Mouse (Mus musculus): ENCODE measurements around the gene Evx2. TPM values are rescaled to one million over a fixed set of nuclear protein-coding genes. Genes with fewer than 3 reads are reported as not detected.

Gene Evx2
- total RNA-seq, 2 experiments from 2014 or later: not detected

DNA sequence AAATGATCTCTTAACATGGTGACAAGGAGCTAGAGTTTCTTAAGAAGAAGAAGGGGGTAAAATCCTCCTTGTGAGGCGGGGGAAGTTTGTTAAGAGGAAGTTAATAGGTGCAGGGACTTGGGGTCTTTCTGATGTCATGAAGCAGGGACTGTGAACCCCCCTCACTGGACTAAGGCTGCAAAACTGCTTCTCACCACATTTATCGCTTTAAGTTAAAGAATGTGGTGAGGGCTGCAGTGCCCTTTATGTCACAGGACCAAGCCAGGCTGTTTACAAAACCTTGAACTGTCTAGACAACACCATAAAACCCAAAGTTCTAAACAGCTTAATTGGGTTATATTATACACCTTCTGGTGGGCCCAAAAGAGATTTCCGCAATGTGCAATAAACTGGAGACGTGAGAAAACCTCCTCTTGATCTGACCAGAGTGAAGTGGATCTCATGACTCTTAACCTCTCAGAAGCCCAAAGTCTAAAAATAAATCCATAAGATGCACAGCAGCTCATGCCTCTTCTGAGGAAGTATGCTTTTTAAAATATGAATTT, 25.8 kb upstream of the Evx2 start:
- H3K4me3 ChIP-seq: no peak overlapping the region
- intact Hi-C loops (cut with DNase I): no loop called here
- H3K27ac ChIP-seq: no peak overlapping the region
- no peak for DNase-seq
- no peak for TF ChIP-seq CTCF (IDR thresholded peaks at IDR 0.05)

DNA sequence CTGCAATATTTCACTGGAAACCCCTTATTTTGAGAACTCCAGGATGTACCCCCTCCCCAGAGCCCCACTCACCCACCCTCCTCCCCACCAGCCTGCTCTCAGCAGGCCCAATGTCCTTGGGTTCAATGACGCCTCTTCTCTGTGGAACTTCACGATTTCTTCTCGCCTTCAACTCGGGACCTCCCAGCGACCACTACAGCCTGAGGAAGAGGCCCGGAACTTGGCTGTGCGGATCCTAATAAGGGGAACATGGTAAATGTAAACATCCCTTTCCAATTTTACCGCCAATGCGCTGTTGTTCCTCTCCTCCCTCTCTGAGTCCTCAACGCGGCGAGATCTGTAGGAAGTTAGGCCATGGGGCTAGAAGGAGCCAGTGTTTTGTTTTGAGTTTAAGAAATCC, 24.7 kb upstream of the Evx2 start:
- no peak overlapping the region for H3K4me3 ChIP-seq
- no peak for TF ChIP-seq CTCF (IDR thresholded peaks at IDR 0.05)

DNA sequence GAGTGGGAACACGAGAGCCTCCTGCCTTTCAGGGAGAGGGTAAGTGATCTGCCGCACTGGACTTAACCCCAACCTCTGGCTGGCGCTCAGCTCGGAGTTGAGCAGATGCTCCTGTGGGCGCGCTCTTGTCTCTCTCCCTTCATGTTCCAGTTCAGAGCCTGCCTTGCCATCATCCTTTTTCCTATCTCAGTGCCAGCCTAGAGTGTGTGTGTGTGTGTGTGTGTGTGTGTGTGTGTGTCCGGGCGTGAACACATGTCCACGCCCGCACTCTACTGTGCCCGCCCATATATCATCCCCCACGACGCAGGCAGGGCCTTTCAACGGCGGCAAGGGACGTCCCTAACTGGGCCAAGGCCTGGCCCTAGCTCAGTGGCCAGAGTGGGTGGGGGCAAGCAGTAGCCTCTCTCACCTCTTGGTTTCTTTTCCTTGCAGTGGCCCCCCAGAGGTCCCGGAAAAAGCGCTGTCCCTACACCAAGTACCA, 24.2 kb upstream of the Evx2 start:
- Histone ChIP-seq H3K27ac (no peak overlapping the region), H3K4me3 (no peak overlapping the region)
- no peak for DNase-seq
- intact Hi-C loops (cut with DNase I): no loop called here
- no peak for TF ChIP-seq CTCF (IDR thresholded peaks at IDR 0.05)

More for the DNA sequence above, 24.7 kb upstream of the Evx2 start:
- intact Hi-C loops (cut with DNase I): no loop called here
- no peak overlapping the region for H3K27ac ChIP-seq
- DNase-seq: no peak

DNA sequence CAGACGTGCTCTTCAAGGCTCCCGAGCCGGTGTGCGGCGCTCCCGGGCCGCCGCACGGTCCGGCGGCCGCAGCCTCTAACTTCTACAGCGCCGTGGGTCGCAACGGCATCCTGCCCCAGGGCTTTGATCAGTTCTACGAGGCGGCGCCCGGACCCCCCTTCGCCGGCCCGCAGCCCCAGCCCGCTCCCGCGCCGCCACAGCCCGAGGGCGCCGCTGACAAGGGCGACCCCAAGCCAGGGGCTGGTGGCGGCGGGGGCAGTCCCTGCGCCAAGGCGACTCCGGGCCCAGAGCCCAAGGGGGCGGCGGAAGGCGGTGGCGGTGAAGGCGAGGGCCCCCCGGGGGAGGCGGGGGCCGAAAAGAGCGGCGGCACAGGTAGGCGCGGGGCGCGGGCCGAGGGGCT, 23.4 kb upstream of the Evx2 start:
- no peak for DNase-seq
- Histone ChIP-seq H3K4me3 (peak overlapping the region; percentile 68), H3K27ac (no peak overlapping the region)
- intact Hi-C loops (cut with DNase I): no loop called here
- no peak for TF ChIP-seq CTCF (IDR thresholded peaks at IDR 0.05)

DNA sequence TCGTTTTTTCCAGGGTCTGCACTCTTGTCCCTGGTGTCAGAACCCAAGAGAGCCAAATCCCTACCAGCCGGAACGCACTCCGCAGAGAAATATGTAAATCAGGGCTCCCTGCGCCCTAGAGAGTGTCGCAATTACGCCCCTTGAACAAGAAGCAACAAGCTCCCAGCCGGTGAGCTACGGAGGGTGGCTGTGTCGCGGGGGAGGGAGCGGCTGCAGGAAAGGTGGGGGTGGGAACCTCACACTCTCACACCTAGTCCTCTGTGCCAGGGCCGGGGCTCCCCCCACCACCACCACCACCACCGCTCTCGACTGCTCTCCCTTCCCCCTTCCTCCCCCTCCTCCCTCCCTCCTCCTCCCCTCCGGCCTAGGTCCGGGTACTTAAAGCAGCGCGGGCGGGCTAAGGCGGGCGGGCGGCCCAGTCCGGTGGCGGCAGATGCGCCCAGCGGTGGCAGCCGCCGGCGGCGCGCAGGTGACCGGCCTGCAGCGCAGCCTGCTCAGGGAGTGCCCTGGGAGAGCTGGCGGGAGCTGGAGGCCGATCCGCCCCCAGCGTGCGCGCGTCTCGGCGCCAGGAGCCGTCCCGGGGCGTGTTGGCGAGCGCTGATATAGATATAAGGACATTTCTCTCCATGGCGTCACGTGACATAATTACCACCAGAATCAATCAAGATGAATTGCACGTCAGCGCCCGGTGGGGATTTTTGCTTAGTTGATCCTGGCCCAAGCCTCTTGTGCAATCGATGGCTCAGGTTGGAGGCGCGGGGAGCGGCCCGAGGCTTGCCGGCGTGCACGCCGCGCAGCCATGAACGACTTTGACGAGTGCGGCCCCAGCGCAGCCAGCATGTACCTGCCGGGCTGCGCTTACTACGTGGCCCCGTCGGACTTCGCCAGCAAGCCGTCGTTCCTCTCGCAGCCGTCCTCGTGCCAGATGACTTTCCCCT, 22.5 kb upstream of the Evx2 start:
- peak; percentile 32 for DNase-seq
- intact Hi-C loops (cut with DNase I): no loop called here
- H3K4me3 ChIP-seq: peak overlapping the region; percentile 68
- no peak for TF ChIP-seq CTCF (IDR thresholded peaks at IDR 0.05)
- H3K27ac ChIP-seq: no peak overlapping the region

DNA sequence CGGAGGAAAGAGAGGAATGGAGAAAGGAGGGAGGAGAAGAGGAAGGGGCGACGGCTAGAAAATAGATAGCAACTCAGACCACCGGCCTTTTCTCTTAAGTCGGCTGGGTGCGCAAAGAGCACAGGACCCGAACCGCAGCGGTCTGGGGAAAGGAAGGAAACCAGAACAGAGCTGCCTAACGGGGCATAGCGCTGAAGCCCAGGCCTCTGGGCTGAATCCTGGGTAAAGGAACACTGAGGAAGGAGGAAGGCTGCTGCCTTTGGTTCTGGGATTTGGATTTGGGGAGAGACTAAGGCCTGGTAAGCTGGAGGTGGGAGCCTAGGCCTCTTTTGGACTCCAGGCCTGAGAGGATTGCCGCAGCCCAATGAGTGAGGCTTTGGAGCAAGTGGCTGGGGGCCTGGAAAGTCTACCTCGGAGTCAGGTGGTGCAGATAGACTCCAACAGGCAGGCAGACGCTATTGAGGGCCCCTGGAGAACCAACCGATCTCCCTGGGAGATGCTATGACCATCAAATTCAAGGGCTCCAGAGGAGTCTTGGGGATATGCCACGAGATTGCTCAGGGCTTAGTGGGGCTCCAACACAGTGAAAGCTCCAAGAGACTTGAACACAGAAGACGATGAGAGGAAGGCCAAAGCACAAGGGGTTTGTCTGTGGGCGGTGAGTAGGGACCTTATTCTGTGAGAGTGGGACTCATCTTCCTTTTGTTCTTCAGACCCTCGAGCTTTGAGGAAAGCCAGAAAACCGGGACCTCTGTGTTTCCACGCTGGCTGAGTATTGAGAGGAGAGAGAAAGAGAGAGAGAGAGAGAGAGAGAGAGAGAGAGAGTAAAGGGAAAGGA, 21.4 kb upstream of the Evx2 start:
- Histone ChIP-seq H3K4me3 (no peak overlapping the region), H3K27ac (no peak overlapping the region)
- DNase-seq: no peak
- intact Hi-C loops (cut with DNase I): no loop called here
- no peak for TF ChIP-seq CTCF (IDR thresholded peaks at IDR 0.05)

DNA sequence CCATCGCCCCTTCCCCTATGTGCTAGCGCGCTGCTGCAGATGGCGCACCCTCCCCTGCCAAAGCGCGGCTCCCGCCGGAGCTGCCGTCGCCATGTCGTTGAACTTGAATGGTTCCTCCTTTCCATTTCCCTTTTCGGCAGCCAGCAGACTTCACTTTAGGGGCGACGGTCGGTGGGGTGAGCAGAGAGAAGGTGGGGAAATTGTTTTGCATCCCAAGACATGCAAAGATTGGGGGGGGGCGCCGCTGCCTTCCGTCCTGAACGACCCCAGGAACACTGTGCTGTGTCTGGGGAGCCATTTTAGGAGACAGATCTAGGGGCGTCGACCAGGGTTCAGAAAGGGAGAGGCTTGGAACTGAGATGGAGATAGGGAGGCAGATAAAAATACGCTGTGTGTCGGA, 20.6 kb upstream of the Evx2 start:
- Histone ChIP-seq H3K27ac (no peak overlapping the region), H3K4me3 (peak overlapping the region; percentile 33)
- intact Hi-C loops (cut with DNase I): no loop called here
- DNase-seq: no peak
- no peak for TF ChIP-seq CTCF (IDR thresholded peaks at IDR 0.05)

DNA sequence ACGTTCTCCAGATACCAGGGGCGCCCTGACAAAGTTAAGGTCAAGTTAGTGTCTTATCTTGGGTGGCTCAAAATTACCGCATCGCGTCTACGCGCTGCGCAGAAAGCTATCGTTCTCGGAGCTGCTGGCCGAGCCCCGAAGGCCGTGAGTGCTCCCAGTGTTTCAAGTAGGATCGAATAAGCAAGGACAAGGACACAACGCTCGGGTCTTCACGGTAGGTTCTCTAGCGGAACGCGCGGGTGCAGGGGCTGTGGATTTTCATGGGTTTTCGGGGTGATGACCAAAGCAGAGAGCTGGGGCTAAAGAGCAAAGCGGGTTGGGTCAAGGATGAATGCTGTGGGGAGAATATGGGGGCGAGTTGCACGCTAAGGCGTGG, 20.2 kb upstream of the Evx2 start:
- intact Hi-C loops (cut with DNase I): no loop called here
- Histone ChIP-seq H3K4me3 (peak overlapping the region; percentile 33), H3K27ac (no peak overlapping the region)
- no peak for DNase-seq
- no peak for TF ChIP-seq CTCF (IDR thresholded peaks at IDR 0.05)

DNA sequence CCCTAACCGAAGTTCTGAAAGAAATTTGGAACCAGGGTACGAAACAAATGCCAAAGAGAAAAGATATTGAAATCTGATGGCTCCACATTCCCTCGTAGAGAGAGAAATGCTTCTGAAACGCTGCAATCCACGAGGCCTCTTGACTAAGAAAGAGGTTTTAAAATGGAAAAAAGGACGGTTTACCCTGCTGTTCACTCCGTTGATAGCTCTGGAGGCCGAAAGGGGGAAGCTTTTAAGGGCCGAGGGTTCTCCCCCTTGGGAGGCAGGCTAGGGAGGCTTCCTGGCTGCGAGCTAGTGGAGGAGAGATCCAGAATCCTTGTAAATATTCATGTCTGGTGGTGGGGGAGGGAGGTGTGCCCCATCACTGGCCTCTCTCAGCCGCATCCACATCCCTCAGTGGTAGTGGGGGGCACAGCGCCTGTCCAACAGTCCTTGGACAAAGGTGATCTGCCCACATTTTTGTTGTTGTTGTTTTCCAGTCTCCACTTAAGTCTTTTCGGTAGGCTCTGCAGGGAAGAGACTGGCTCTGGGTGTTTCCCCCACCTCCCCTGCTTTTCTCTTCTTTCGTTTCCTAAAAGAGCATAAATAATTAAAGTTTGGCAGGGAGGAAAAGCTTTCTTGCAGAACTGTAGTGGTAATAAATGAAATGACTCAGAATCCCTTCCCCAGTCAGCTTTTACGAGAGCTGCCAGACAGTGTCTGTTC, 19.7 kb upstream of the Evx2 start, which contains the start of gene Hoxd11:
Gene Hoxd11, plus strand, starts transcription at position 667 of the 705 bp plus-strand sequence.
- no peak for DNase-seq
- intact Hi-C loops (cut with DNase I): no loop called here
- peak within 1 kb of the TSS; percentile 33 for H3K4me3 ChIP-seq
- TF ChIP-seq CTCF (IDR thresholded peaks at IDR 0.05): no peak
- H3K27ac ChIP-seq: no peak within 1 kb of the TSS

DNA sequence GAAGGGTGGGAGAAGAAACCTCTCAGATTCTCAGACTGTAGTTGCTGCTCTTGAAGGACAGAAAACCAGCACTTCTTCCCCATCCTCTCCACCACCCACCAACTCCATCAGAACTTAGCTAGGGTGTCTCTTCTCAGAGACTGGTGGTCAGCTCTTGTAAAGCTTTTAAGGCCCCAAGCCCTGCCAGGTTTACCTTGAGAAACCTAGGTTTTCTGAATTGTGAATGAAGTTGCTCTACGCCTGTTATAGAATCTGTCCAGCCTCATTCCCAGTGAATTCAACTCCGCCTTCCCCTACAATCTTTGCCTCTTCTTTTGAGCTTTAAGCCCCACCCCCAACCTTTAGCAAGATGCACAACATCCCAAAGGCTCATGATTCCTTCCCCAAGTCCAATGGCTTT, 17.7 kb upstream of the Evx2 start:
- TF ChIP-seq CTCF (IDR thresholded peaks at IDR 0.05): no peak
- DNase-seq: no peak
- Histone ChIP-seq H3K4me3 (no peak overlapping the region), H3K27ac (no peak overlapping the region)
- intact Hi-C loops (cut with DNase I): no loop called here

DNA sequence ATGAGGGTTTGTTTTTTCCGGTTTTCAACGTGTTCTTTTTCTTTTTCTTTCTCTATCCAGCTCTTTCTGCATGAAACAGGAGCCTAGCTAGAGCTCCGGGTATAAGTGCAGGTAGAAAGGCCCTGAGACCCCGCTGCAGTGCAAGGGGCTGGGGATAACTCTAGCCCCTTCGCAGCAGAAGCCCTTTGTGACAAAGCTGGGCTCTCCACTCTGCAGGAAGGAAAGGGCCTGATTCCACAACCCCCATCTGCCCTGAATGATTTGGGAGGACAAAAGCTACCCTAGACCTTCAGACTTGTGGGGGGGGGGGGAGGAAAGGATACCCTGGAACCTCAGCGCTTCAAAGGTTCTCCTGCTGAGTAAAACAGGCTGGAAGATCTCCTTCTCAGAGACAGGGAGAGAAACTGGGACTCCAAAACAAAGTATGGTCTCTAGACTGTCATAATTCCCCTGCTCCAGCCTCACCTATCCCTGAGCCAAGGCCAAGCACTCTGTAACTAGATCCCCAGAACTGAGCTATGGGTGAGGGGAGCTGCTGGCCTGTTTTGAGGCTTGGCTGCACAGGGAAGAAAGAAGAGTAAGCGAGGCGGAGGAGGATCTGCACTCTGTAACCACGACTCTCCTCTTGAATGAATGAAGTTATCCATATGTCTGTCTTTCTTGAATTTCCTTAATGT, 17.2 kb upstream of the Evx2 start:
- DNase-seq: no peak
- intact Hi-C loops (cut with DNase I): no loop called here
- Histone ChIP-seq H3K27ac (no peak overlapping the region), H3K4me3 (no peak overlapping the region)
- TF ChIP-seq CTCF (IDR thresholded peaks at IDR 0.05): no peak
